Mouse (Mus musculus) thymus, adult 2 months (tissue): ENCODE measurements around the gene Gm973. TPM values are rescaled to one million over a fixed set of nuclear protein-coding genes. Genes with fewer than 3 reads are reported as not detected.

Experiments used
- DNase-seq: peaks from one replicate; pipeline ENCODE4 v3.0.0; 2021
- H3K27ac ChIP-seq: fragments of 200-500 bp; 2 replicates; pipeline ENCODE4 v1.5.1; 2012; ENCODE audit warnings: low read length, control low read depth; ENCODE audit not compliant: control insufficient read depth, insufficient read depth
- H3K27me3 ChIP-seq: fragments of 200-500 bp; 2 replicates; pipeline ENCODE4 v1.6.1; 2012; ENCODE audit warnings: mild to moderate bottlenecking, low read length, moderate library complexity, mixed read lengths; ENCODE audit not compliant: control insufficient read depth, insufficient read depth
- H3K36me3 ChIP-seq: fragments of 200-500 bp; 2 replicates; pipeline ENCODE4 v1.6.1; 2012; ENCODE audit warnings: mild to moderate bottlenecking, low read length, moderate library complexity; ENCODE audit not compliant: control insufficient read depth, insufficient read depth
- H3K4me1 ChIP-seq: fragments of 200-500 bp; replicated peaks from 2 replicates; pipeline ENCODE4 v1.6.1; 2012; ENCODE audit warnings: low read length; ENCODE audit not compliant: control insufficient read depth, insufficient read depth
- H3K4me3 ChIP-seq: fragments of 200-500 bp; 2 replicates; pipeline ENCODE4 v1.5.1; 2012; ENCODE audit warnings: mild to moderate bottlenecking, low read length, control low read depth, moderate library complexity; ENCODE audit not compliant: control insufficient read depth, insufficient read depth
- CTCF ChIP-seq: fragments of 200-500 bp; IDR thresholded peaks from 2 replicates; pipeline ENCODE4 v1.5.1; 2012; ENCODE audit warnings: mild to moderate bottlenecking, control low read depth, low read length, moderate library complexity, borderline replicate concordance; ENCODE audit not compliant: control insufficient read depth, poor library complexity, insufficient read depth; ENCODE audit errors: extremely low read depth
- POLR2A ChIP-seq: fragments of 200-500 bp; IDR thresholded peaks from 2 replicates; pipeline ENCODE4 v1.6.1; 2012; ENCODE audit warnings: mild to moderate bottlenecking, low read length, control low read depth, moderate library complexity; ENCODE audit not compliant: control insufficient read depth, poor library complexity, insufficient read depth; ENCODE audit errors: extremely low read depth
- WGBS: fragments of 180-500 bp; shearing (Covaris S2); methylation state at CpG from one replicate; pipeline ENCODE4 v1.1.7; 2018; 5-methylcytosine and 5-hydroxymethylcytosine counted together
- polyA plus RNA-seq: library from polyadenylated mRNA; depleted of rRNA; stranded (reverse); fragments of >200 nt; gene quantifications from 2 replicates; pipeline ENCODE4 v1.2.3, GENCODE M21; 2012

The Gm973 gene
- polyA plus RNA-seq, 1 experiment, result 0.09 TPM

- WGBS, result 28% methylated on average over 23 of the region's 23 CpGs
- TF ChIP-seq POLR2A (no peak), CTCF (no peak)
- no peak for DNase-seq
Measured at GRCm38 (mm10) chr1:59480821-59481455, 35.1 kb upstream of the Gm973 start.

GRCm38 (mm10) chr1:59481456-59482291 lies 34.4 kb upstream of the Gm973 start:
- no peak overlapping the region for H3K27ac ChIP-seq
- DNase-seq, result peak; percentile 91
- H3K36me3 ChIP-seq, result no peaks in the 10 kb centered on the region
- TF ChIP-seq POLR2A, result no peak
- 0 out of 2 replicates have a peak, but pooled peaks have one; percentile 63 for TF ChIP-seq CTCF
- peaks cover 19% of the 10 kb centered on the region for H3K4me1 ChIP-seq
- peaks cover 11% of the 10 kb centered on the region; the same call in 1 of the 2 replicates for H3K27me3 ChIP-seq
- H3K4me3 ChIP-seq, result peak overlapping the region; percentile 71
- under 1% methylated on average over 56 of the region's 57 CpGs for WGBS

More at GRCm38 (mm10) chr1:59480821-59481455, 35.1 kb upstream of the Gm973 start:
- peaks cover 11% of the 10 kb centered on the region; the same call in 1 of the 2 replicates for H3K27me3 ChIP-seq
- H3K27ac ChIP-seq, result no peak overlapping the region
- H3K4me1 ChIP-seq, result peaks cover 19% of the 10 kb centered on the region
- H3K36me3 ChIP-seq, result no peaks in the 10 kb centered on the region
- peak overlapping the region; percentile 62 for H3K4me3 ChIP-seq

GRCm38 (mm10) chr1:59482331-59482695 lies 33.8 kb upstream of the Gm973 start, which contains the start of gene Fzd7:
Fzd7 (plus strand) TSS chr1:59482424.
- no peak for TF ChIP-seq POLR2A
- TF ChIP-seq CTCF, result no peak
- WGBS, result under 1% methylated on average over 35 of the region's 35 CpGs
- peak; percentile 55 for DNase-seq
- Histone ChIP-seq H3K36me3 (no peaks in the 10 kb centered on the region), H3K27me3 (peaks cover 11% of the 10 kb centered on the region; the same call in 1 of the 2 replicates), H3K4me1 (peaks cover 19% of the 10 kb centered on the region), H3K27ac (no peak within 1 kb of the TSS), H3K4me3 (peak within 1 kb of the TSS; percentile 71)

- WGBS, result 2% methylated on average over 88 of the region's 88 CpGs
Measured at GRCm38 (mm10) chr1:59482696-59483520, 33.2 kb upstream of the Gm973 start.

GRCm38 (mm10) chr1:59483521-59484245 lies 32.4 kb upstream of the Gm973 start:
- peaks cover 11% of the 10 kb centered on the region; the same call in 1 of the 2 replicates for H3K27me3 ChIP-seq
- H3K27ac ChIP-seq, result no peak overlapping the region
- peaks cover 21% of the 10 kb centered on the region for H3K4me1 ChIP-seq
- no peak for TF ChIP-seq POLR2A
- TF ChIP-seq CTCF, result peak; percentile 19; the same call in 1 of the 2 replicates
- H3K36me3 ChIP-seq, result no peaks in the 10 kb centered on the region
- 50% methylated on average over 46 of the region's 46 CpGs for WGBS
- H3K4me3 ChIP-seq, result peak overlapping the region; percentile 71
- DNase-seq, result peak; percentile 46

More at GRCm38 (mm10) chr1:59482696-59483520, 33.2 kb upstream of the Gm973 start:
- Histone ChIP-seq H3K27ac (no peak overlapping the region), H3K27me3 (peaks cover 11% of the 10 kb centered on the region; the same call in 1 of the 2 replicates), H3K4me3 (peak overlapping the region; percentile 71), H3K36me3 (no peaks in the 10 kb centered on the region), H3K4me1 (peaks cover 21% of the 10 kb centered on the region)
- peak; percentile 23 for DNase-seq
- TF ChIP-seq CTCF, result no peak
- no peak for TF ChIP-seq POLR2A

- no peak for DNase-seq
- peaks cover 21% of the 10 kb centered on the region for H3K4me1 ChIP-seq
- H3K27ac ChIP-seq, result no peak overlapping the region
- H3K27me3 ChIP-seq, result peaks cover 11% of the 10 kb centered on the region; the same call in 1 of the 2 replicates
- H3K4me3 ChIP-seq, result 0 out of 2 replicates have a peak overlapping the region, but pooled peaks have one; percentile 71
- WGBS, result 95% methylated on average over 21 of the region's 21 CpGs
- TF ChIP-seq POLR2A (no peak), CTCF (no peak)
- no peaks in the 10 kb centered on the region for H3K36me3 ChIP-seq
Measured at GRCm38 (mm10) chr1:59484314-59484713, 31.8 kb upstream of the Gm973 start.
